ENCODE assay signal across 12 mouse cellular contexts in the genomic region with DNA sequence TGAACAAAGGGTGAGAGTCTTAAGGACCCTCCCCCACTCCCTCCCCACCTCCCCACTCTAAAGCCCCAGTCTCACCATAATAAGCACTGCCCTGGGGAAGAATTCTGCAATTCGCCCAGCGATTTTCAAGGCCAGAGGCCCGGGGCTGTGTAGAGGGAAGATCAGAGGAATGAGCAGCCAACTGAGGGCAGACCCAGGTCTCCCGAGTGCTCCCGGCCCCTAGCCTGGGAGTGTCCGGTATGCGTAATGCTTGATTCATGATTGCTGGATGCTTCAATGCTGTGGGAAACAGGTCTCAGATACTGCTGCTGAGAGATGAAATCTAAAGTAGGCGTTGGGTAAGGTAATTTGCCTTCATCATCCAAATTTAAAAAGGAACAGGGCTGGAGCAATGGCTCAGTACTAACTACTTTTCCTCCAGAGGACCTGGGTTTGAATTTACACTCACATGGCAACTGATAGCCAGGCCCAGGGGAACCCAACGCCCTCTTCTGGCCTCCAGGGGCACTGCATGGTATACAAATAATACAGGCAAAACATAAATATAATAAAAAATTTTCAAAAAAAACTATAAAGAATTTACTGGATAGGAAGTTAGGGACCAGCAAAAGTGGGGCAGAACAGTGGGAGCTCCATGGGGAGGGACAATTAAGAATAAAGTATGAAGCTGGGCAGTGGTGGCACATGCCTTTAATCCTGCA. TPM values are rescaled to one million over a fixed set of nuclear protein-coding genes. Genes with fewer than 3 reads are reported as not detected.
DNase-seq lines count a peak whose midpoint lies in the region; ATAC-seq and TF ChIP-seq lines count a peak whose summit lies in the region.
"Had no signal": no experiment of that assay in that cellular context is flagged by ENCODE, and none has a peak within 500 bp of the region (broad histone marks: within the 10 kb centered on the region; RNA-seq: fewer than 3 reads in every experiment).

No protein-coding gene starts in this region.

- no peaks in the 10 kb centered on the region for H3K27me3 ChIP-seq in heart, embryonic 10.5 days (ENCODE audit: insufficient read depth, poor library complexity, severe bottlenecking)
- H3K27me3 ChIP-seq in heart, embryonic 11.5 days (ENCODE audit: control insufficient read depth, insufficient read depth, low read length) = no peaks in the 10 kb centered on the region
- H3K27me3 ChIP-seq in forebrain, embryonic 13.5 days = no peaks in the 10 kb centered on the region

- peaks cover 40% of the 10 kb centered on the region for H3K4me1 ChIP-seq in heart, embryonic 10.5 days
- H3K4me1 ChIP-seq in heart, embryonic 11.5 days (ENCODE audit: control insufficient read depth, insufficient read depth, low read length) = peaks cover 18% of the 10 kb centered on the region
- H3K4me1 ChIP-seq in cortical plate, adult 2 months (ENCODE audit: control insufficient read depth, insufficient read depth, low read length) = peaks cover 1% of the 10 kb centered on the region; the same call in 1 of the 2 replicates
- peaks cover 24% of the 10 kb centered on the region for H3K4me1 ChIP-seq in forebrain, embryonic 13.5 days

- TF ChIP-seq CTCF in cortical plate, adult 2 months (IDR thresholded peaks at IDR 0.05; ENCODE audit: extremely low read depth, insufficient read depth, low read length) = peak; percentile 30; the same call in 1 of the 2 replicates

- DNase-seq in heart, embryonic 10.5 days (ENCODE audit: low spot score) = peak; percentile 66
- DNase-seq in thymus, postnatal 4 days = peak; percentile 40
- DNase-seq in thymus, adult 18-20 months = no peak
- no peak for DNase-seq in right cerebral cortex, adult 18-20 months
- no peak for DNase-seq in heart, postnatal 25 days (ENCODE audit: low spot score)

- H3K27ac ChIP-seq in heart, embryonic 10.5 days = no peak overlapping the region
- H3K27ac ChIP-seq in heart, embryonic 11.5 days (ENCODE audit: low read depth, low read length) = no peak overlapping the region
- no peak overlapping the region for H3K27ac ChIP-seq in cortical plate, adult 2 months (ENCODE audit: insufficient read depth, low read length)
- H3K27ac ChIP-seq in forebrain, embryonic 13.5 days = no peak overlapping the region
- H3K27ac ChIP-seq: embryonic facial prominence, embryonic 12.5 days; limb, embryonic 13.5 days had no signal

- ATAC-seq in heart, embryonic 11.5 days (replicated peaks; ENCODE audit: insufficient number of reproducible peaks, low FRiP score, low TSS enrichment) = no peak
- no peak for ATAC-seq in forebrain, embryonic 13.5 days
- ATAC-seq: inflammation-experienced regulatory T-cells, adult 6 months had no signal

- no peaks in the 10 kb centered on the region for H3K9me3 ChIP-seq in heart, embryonic 10.5 days
- no peaks in the 10 kb centered on the region for H3K9me3 ChIP-seq in heart, embryonic 11.5 days (replicated peaks; ENCODE audit: control insufficient read depth, low read length)
- no peaks in the 10 kb centered on the region for H3K9me3 ChIP-seq in forebrain, embryonic 13.5 days (replicated peaks)
- H3K9me3 ChIP-seq: embryonic facial prominence, embryonic 12.5 days; limb, embryonic 13.5 days had no signal

- WGBS in heart, embryonic 10.5 days = 74% methylated on average over 9 of the region's 9 CpGs
- 76% methylated on average over 9 of the region's 9 CpGs for WGBS in heart, embryonic 11.5 days (ENCODE audit: insufficient replicate concordance)
- 72% methylated on average over 9 of the region's 9 CpGs for WGBS in forebrain, embryonic 13.5 days

- no peak for TF ChIP-seq POLR2A in cortical plate, adult 2 months (IDR thresholded peaks at IDR 0.05; ENCODE audit: extremely low read depth, insufficient read depth, low read length)

- H3K4me2 ChIP-seq in heart, embryonic 11.5 days = no peak overlapping the region
- H3K4me2 ChIP-seq in forebrain, embryonic 13.5 days = no peak overlapping the region
- H3K4me2 ChIP-seq: embryonic facial prominence, embryonic 12.5 days; limb, embryonic 13.5 days had no signal

- intact Hi-C loops in heart, postnatal 25 days (cut with DNase I) = no loop called here

- H3K9ac ChIP-seq in heart, embryonic 11.5 days (ENCODE audit: low read depth, low read length) = no peak overlapping the region
- no peak overlapping the region for H3K9ac ChIP-seq in forebrain, embryonic 13.5 days
- H3K9ac ChIP-seq: embryonic facial prominence, embryonic 12.5 days; limb, embryonic 13.5 days had no signal

- H3K4me3 ChIP-seq in heart, embryonic 10.5 days = no peak overlapping the region
- H3K4me3 ChIP-seq in heart, embryonic 11.5 days (ENCODE audit: low read depth, low read length) = no peak overlapping the region
- H3K4me3 ChIP-seq in cortical plate, adult 2 months (ENCODE audit: insufficient read depth, low read length) = no peak overlapping the region
- no peak overlapping the region for H3K4me3 ChIP-seq in forebrain, embryonic 13.5 days
- H3K4me3 ChIP-seq: embryonic facial prominence, embryonic 12.5 days; limb, embryonic 13.5 days had no signal

- peaks cover 31% of the 10 kb centered on the region for H3K36me3 ChIP-seq in heart, embryonic 10.5 days
- H3K36me3 ChIP-seq in heart, embryonic 11.5 days (ENCODE audit: control insufficient read depth, insufficient read depth, low read length) = peaks cover 10% of the 10 kb centered on the region; the same call in 1 of the 2 replicates
- H3K36me3 ChIP-seq in forebrain, embryonic 13.5 days (ENCODE audit: poor library complexity, severe bottlenecking) = peaks cover 30% of the 10 kb centered on the region

RNA-seq across cellular contexts. Expression of a gene that starts 3.0 kb away (rescaled TPM):
- 17.1 and 22.1 TPM in 2 replicates for polyA plus RNA-seq in heart, embryonic 10.5 days (2016; fragmentation: Nextera tagmentation; extraction: Ambion mirVana)
- 18.7 and 20.0 TPM in 2 replicates for polyA plus RNA-seq in heart, embryonic 11.5 days (2014; fragmentation: Nextera tagmentation; extraction: Ambion mirVana)
- polyA plus RNA-seq in cortical plate, adult 2 months (2012; rRNA removed) = 51.9 and 55.3 TPM in 2 replicates
- total RNA-seq in heart, postnatal 25 days (2021) = 10 to 100 TPM; 56.0 to 58.1 TPM
- polyA plus RNA-seq in forebrain, embryonic 13.5 days (2015; fragmentation: Nextera tagmentation; extraction: Ambion mirVana) = 8.2 and 8.8 TPM in 2 replicates

RNA-seq across cellular contexts. Expression of a gene that starts 4.2 kb away (rescaled TPM):
- 173 and 196 TPM in 2 replicates for polyA plus RNA-seq in heart, embryonic 10.5 days (2016; fragmentation: Nextera tagmentation; extraction: Ambion mirVana)
- polyA plus RNA-seq in heart, embryonic 11.5 days (2014; fragmentation: Nextera tagmentation; extraction: Ambion mirVana) = 223 and 235 TPM in 2 replicates
- 50.2 and 61.4 TPM in 2 replicates for polyA plus RNA-seq in cortical plate, adult 2 months (2012; rRNA removed)
- total RNA-seq in heart, postnatal 25 days (2021) = 100 to 1,000 TPM; 249 to 283 TPM
- 154 and 156 TPM in 2 replicates for polyA plus RNA-seq in forebrain, embryonic 13.5 days (2015; fragmentation: Nextera tagmentation; extraction: Ambion mirVana)

RNA-seq across cellular contexts. Expression of a gene that starts 6.7 kb away (rescaled TPM):
- polyA plus RNA-seq in heart, embryonic 10.5 days (2016; fragmentation: Nextera tagmentation; extraction: Ambion mirVana) = 74.6 and 136 TPM in 2 replicates
- 107 and 108 TPM in 2 replicates for polyA plus RNA-seq in heart, embryonic 11.5 days (2014; fragmentation: Nextera tagmentation; extraction: Ambion mirVana)
- not detected in 2 replicates for polyA plus RNA-seq in cortical plate, adult 2 months (2012; rRNA removed)
- total RNA-seq in heart, postnatal 25 days (2021) = 100 to 1,000 TPM; 192 to 214 TPM
- not detected in 2 replicates for polyA plus RNA-seq in forebrain, embryonic 13.5 days (2015; fragmentation: Nextera tagmentation; extraction: Ambion mirVana)
- total RNA-seq: megakaryocyte-erythroid progenitor cell, adult 5-6 weeks had no signal
- polyA plus RNA-seq: inflammation-experienced regulatory T-cells, adult 6 months had no signal

RNA-seq across cellular contexts. Expression of a gene that starts 8.8 kb away (rescaled TPM):
- 188 and 205 TPM in 2 replicates for polyA plus RNA-seq in heart, embryonic 10.5 days (2016; fragmentation: Nextera tagmentation; extraction: Ambion mirVana)
- 222 and 223 TPM in 2 replicates for polyA plus RNA-seq in heart, embryonic 11.5 days (2014; fragmentation: Nextera tagmentation; extraction: Ambion mirVana)
- polyA plus RNA-seq in cortical plate, adult 2 months (2012; rRNA removed) = 37.3 and 44.5 TPM in 2 replicates
- total RNA-seq in heart, postnatal 25 days (2021) = 100 to 1,000 TPM in 1 of 2 experiments, 10 to 100 TPM in 1; 93.4 to 101 TPM
- 200 and 206 TPM in 2 replicates for polyA plus RNA-seq in forebrain, embryonic 13.5 days (2015; fragmentation: Nextera tagmentation; extraction: Ambion mirVana)

RNA-seq across cellular contexts. Expression of a gene that starts 9.4 kb away (rescaled TPM):
- 14.4 and 21.9 TPM in 2 replicates for polyA plus RNA-seq in heart, embryonic 10.5 days (2016; fragmentation: Nextera tagmentation; extraction: Ambion mirVana)
- 11.2 and 13.0 TPM in 2 replicates for polyA plus RNA-seq in heart, embryonic 11.5 days (2014; fragmentation: Nextera tagmentation; extraction: Ambion mirVana)
- polyA plus RNA-seq in cortical plate, adult 2 months (2012; rRNA removed) = 22.5 and 24.7 TPM in 2 replicates
- 10 to 100 TPM; 25.7 to 31.3 TPM for total RNA-seq in heart, postnatal 25 days (2021)
- polyA plus RNA-seq in forebrain, embryonic 13.5 days (2015; fragmentation: Nextera tagmentation; extraction: Ambion mirVana) = 13.3 and 22.0 TPM in 2 replicates

Comparison
In these comparisons a context has a peak if more than half of its experiments do, and no peak if none do; other contexts are left out.
1. DNase-seq: peak in heart, embryonic 10.5 days (single experiment) and thymus, postnatal 4 days (single experiment); none in thymus, adult 18-20 months (0 of 2), right cerebral cortex, adult 18-20 months (single experiment) and heart, postnatal 25 days (single experiment).
2. RNA of a gene that starts 6.7 kb away (polyA plus RNA-seq): 107 to 108 TPM in heart, embryonic 11.5 days and 74.6 to 136 TPM in heart, embryonic 10.5 days; not detected in forebrain, embryonic 13.5 days and not detected in cortical plate, adult 2 months; every median in the first group is over 10 times any median in the second.